Mouse (Mus musculus): Measurements from ENCODE around the gene Cdc42se1.

Gene Cdc42se1

DNA sequence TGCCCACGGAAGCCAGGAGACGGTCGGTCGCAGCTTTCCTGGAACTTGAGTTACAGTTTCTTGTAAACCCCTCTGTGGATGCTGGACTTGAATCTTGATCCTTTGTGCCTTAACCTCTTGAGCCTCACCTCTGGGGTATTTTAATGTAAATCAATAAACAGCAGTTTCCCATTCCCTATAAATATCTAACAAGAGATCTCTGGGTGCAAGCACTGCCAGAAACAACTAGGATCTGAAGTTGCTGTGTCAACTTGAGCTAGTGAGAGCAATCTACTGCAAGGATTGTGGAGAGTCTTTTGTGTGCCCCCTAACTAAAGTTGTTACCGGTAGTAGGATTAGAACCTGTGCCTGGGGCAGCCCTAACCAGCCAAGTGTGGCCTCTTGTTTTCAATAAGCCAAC is 56.9 kb downstream of the Cdc42se1 start:
- DNase-seq = no peak
